Mouse (Mus musculus) bone marrow, adult 2 months (tissue): ENCODE results near the gene Aplf. TPM values are rescaled to one million over a fixed set of nuclear protein-coding genes. Genes with fewer than 3 reads are reported as not detected.
A peak's percentile ranks its signal among the peaks of the same experiment; 100 is the strongest.

Experiments used
- H3K27ac ChIP-seq: fragments of 200-500 bp; 2 replicates; pipeline ENCODE4 v1.5.1; 2012; ENCODE audit warnings: low read depth, mild to moderate bottlenecking, control low read depth, inconsistent platforms, low read length; ENCODE audit not compliant: control insufficient read depth, poor library complexity, insufficient read depth
- H3K4me1 ChIP-seq: fragments of 200-500 bp; 2 replicates; pipeline ENCODE4 v1.6.1; 2011; ENCODE audit warnings: low read length; ENCODE audit not compliant: control insufficient read depth, insufficient read depth
- H3K4me3 ChIP-seq: fragments of 200-500 bp; replicated peaks from 2 replicates; pipeline ENCODE3; 2011; ENCODE audit warnings: mild to moderate bottlenecking, low read depth, low read length, control low read depth; ENCODE audit not compliant: control insufficient read depth
- CTCF ChIP-seq: fragments of 200-500 bp; IDR thresholded peaks from 2 replicates; pipeline ENCODE4 v1.5.1; 2011; ENCODE audit warnings: low read length, control low read depth; ENCODE audit not compliant: control insufficient read depth, insufficient read depth
- POLR2A ChIP-seq: fragments of 200-500 bp; IDR thresholded peaks from 2 replicates; pipeline ENCODE4 v1.6.1; 2011; ENCODE audit warnings: low read depth, mild to moderate bottlenecking, control low read depth, low read length, borderline replicate concordance; ENCODE audit not compliant: control insufficient read depth
- WGBS: fragments of 180-500 bp; shearing (Covaris S2); methylation state at CpG from one replicate; pipeline ENCODE4 v1.1.7; 2018; 5-methylcytosine and 5-hydroxymethylcytosine counted together
- polyA plus RNA-seq: library from polyadenylated mRNA; stranded (reverse); fragments of >200 nt; gene quantifications from 2 replicates; pipeline ENCODE4 v1.2.4, GENCODE M21; 2011; ENCODE audit warnings: low replicate concordance; ENCODE audit not compliant: missing spikeins, insufficient read depth, insufficient read length

The Aplf gene
- polyA plus RNA-seq, 1 experiment = 13.0 TPM

GRCm38 (mm10) chr6:87671353-87671752 is 640 bp downstream of the Aplf start:
- TF ChIP-seq POLR2A (no peak), CTCF (no peak)
- peaks cover 3% of the 10 kb centered on the region; the same call in 1 of the 2 replicates for H3K4me1 ChIP-seq
- peak overlapping the region; percentile 91 for H3K4me3 ChIP-seq
- H3K27ac ChIP-seq = peak overlapping the region; percentile 81
- 4% methylated on average over 8 of the region's 8 CpGs for WGBS

- peaks cover 3% of the 10 kb centered on the region; the same call in 1 of the 2 replicates for H3K4me1 ChIP-seq
- TF ChIP-seq CTCF = no peak
- TF ChIP-seq POLR2A = no peak
- no peak overlapping the region for H3K27ac ChIP-seq
- no peak overlapping the region for H3K4me3 ChIP-seq
- 35% methylated on average over 7 of the region's 7 CpGs for WGBS
Observed at GRCm38 (mm10) chr6:87669894-87670588, 2.0 kb downstream of the Aplf start.

GRCm38 (mm10) chr6:87668733-87669132 is 3.3 kb downstream of the Aplf start:
- TF ChIP-seq CTCF (no peak), POLR2A (no peak)
- Histone ChIP-seq H3K27ac (no peak overlapping the region), H3K4me1 (peaks cover 3% of the 10 kb centered on the region; the same call in 1 of the 2 replicates), H3K4me3 (no peak overlapping the region)
- WGBS = 57% methylated on average over 3 of the region's 3 CpGs

- Histone ChIP-seq H3K4me1 (peaks cover 3% of the 10 kb centered on the region; the same call in 1 of the 2 replicates), H3K27ac (peak overlapping the region; percentile 68), H3K4me3 (peak overlapping the region; percentile 12)
- 81% methylated on average over 8 of the region's 8 CpGs for WGBS
- TF ChIP-seq POLR2A (no peak), CTCF (no peak)
Observed at GRCm38 (mm10) chr6:87667804-87668203, 4.2 kb downstream of the Aplf start.

GRCm38 (mm10) chr6:87663445-87663844 is 8.5 kb downstream of the Aplf start:
- Histone ChIP-seq H3K4me1 (peaks cover 3% of the 10 kb centered on the region; the same call in 1 of the 2 replicates), H3K27ac (no peak overlapping the region), H3K4me3 (no peak overlapping the region)
- 89% methylated on average over 9 of the region's 9 CpGs for WGBS
- TF ChIP-seq CTCF (no peak), POLR2A (no peak)

- 52% methylated on average over 6 of the region's 6 CpGs for WGBS
- no peak for TF ChIP-seq POLR2A
- no peak for TF ChIP-seq CTCF
- H3K4me3 ChIP-seq = no peak overlapping the region
- H3K27ac ChIP-seq = 0 out of 2 replicates have a peak overlapping the region, but pooled peaks have one; percentile 4
- H3K4me1 ChIP-seq = no peaks in the 10 kb centered on the region; the same call in 1 of the 2 replicates
Observed at GRCm38 (mm10) chr6:87662197-87662596, 9.8 kb downstream of the Aplf start.

- TF ChIP-seq POLR2A = no peak
- TF ChIP-seq CTCF = no peak
- Histone ChIP-seq H3K4me3 (no peak overlapping the region), H3K4me1 (no peaks in the 10 kb centered on the region; the same call in 1 of the 2 replicates), H3K27ac (0 out of 2 replicates have a peak overlapping the region, but pooled peaks have one; percentile 4)
- WGBS = 65% methylated on average over 2 of the region's 2 CpGs
Observed at GRCm38 (mm10) chr6:87661707-87662106, 10.3 kb downstream of the Aplf start.

- no peaks in the 10 kb centered on the region; the same call in 1 of the 2 replicates for H3K4me1 ChIP-seq
- H3K4me3 ChIP-seq = no peak overlapping the region
- WGBS = 47% methylated on average over 4 of the region's 4 CpGs
- TF ChIP-seq POLR2A (no peak), CTCF (no peak)
- H3K27ac ChIP-seq = no peak overlapping the region
Observed at GRCm38 (mm10) chr6:87658816-87659215, 13.2 kb downstream of the Aplf start.
